In the genomic region with DNA sequence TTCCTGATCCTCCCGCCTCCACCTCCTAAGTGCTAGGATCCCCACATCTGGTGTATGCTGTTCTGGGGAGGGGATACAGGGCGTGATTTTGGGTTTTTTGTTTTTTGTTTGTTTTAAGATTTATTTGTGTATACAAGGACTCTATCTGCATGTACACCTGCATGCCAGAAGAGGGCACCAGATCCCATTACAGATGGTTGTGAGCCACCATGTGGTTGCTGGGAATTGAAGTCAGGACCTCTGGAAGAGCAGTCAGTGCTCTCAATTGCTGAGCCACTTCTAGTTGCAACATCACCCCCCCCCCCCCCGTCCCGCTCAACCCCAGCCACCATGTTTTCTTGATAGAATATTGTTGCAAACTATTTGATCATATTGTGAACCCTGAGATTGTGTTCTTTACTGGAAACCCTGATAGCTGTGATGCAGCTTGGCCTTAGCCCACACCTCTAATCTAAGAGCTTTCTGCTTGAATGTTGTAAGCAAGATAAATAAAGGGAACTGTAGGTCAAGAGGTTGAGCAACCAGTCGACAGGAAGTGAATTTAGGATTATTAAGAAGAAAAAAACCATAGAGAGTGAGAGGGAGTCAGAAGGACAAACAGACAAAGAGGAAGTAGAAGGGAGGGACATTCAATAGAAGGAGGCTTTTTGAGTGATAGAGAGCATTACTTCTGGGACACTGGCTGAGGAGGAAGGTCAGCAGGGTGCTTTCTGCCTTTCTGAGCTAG, we compare ENCODE assay signal across 23 mouse cellular contexts. TPM values are rescaled to one million over a fixed set of nuclear protein-coding genes. Genes with fewer than 3 reads are reported as not detected.
A peak's percentile ranks its signal among the peaks of the same experiment; 100 is the strongest.
DNase-seq lines count a peak whose midpoint lies in the region; ATAC-seq and TF ChIP-seq lines count a peak whose summit lies in the region.
"Had no signal": no experiment of that assay in that cellular context is flagged by ENCODE, and none has a peak within 500 bp of the region (broad histone marks: within the 10 kb centered on the region; RNA-seq: fewer than 3 reads in every experiment).

No protein-coding gene starts in this region.

- H3K4me3 ChIP-seq in hindbrain, postnatal 0 days (ENCODE audit: low read length): no peak overlapping the region
- no peak overlapping the region for H3K4me3 ChIP-seq in hindbrain, embryonic 12.5 days
- H3K4me3 ChIP-seq in lung, embryonic 14.5 days (ENCODE audit: low read depth, low read length): no peak overlapping the region
- no peak overlapping the region for H3K4me3 ChIP-seq in ES-Bruce4 (ENCODE audit: low read depth, low read length)
- H3K4me3 ChIP-seq in embryonic facial prominence, embryonic 10.5 days: no peak overlapping the region
- H3K4me3 ChIP-seq: embryonic facial prominence, embryonic 13.5 days; hindbrain, embryonic 13.5 days; neural tube, embryonic 12.5 days had no signal

- intact Hi-C loops in left cerebral cortex, postnatal 14 days (cut with DNase I): no loop called here

- no peaks in the 10 kb centered on the region for H3K9me3 ChIP-seq in hindbrain, postnatal 0 days (ENCODE audit: low read length)
- H3K9me3 ChIP-seq in hindbrain, embryonic 12.5 days (replicated peaks): no peaks in the 10 kb centered on the region
- no peaks in the 10 kb centered on the region for H3K9me3 ChIP-seq in lung, embryonic 14.5 days (ENCODE audit: low read depth, low read length)
- H3K9me3 ChIP-seq in ES-Bruce4 (replicated peaks; ENCODE audit: control insufficient read depth, insufficient read depth, low read length, poor library complexity, severe bottlenecking): no peaks in the 10 kb centered on the region
- 0 out of 2 replicates have a peak, but pooled peaks cover 4% of the 10 kb centered on the region for H3K9me3 ChIP-seq in embryonic facial prominence, embryonic 10.5 days
- H3K9me3 ChIP-seq: embryonic facial prominence, embryonic 13.5 days; hindbrain, embryonic 13.5 days; neural tube, embryonic 12.5 days had no signal

- no peak for DNase-seq in hindbrain, postnatal 0 days (ENCODE audit: low spot score)
- DNase-seq in lung, embryonic 14.5 days: no peak
- DNase-seq in lung, postnatal 10 days: no peak
- no peak for DNase-seq in left cerebral cortex, postnatal 14 days (ENCODE audit: low spot score in 2 of 2)
- no peak for DNase-seq in embryonic facial prominence, embryonic 10.5 days (ENCODE audit: low spot score)
- DNase-seq: cerebellum, postnatal 14 days; gastrocnemius, postnatal 25 days; kidney, adult 18-20 months; right cerebral cortex, postnatal 25 days; thymus, adult 2 months had no signal

- H3K9ac ChIP-seq in hindbrain, postnatal 0 days (replicated peaks; ENCODE audit: low read length): no peak overlapping the region
- no peak overlapping the region for H3K9ac ChIP-seq in hindbrain, embryonic 12.5 days
- H3K9ac ChIP-seq in lung, embryonic 14.5 days: no peak overlapping the region
- no peak overlapping the region for H3K9ac ChIP-seq in ES-Bruce4 (ENCODE audit: low read depth, poor library complexity, severe bottlenecking)
- H3K9ac ChIP-seq: embryonic facial prominence, embryonic 13.5 days; hindbrain, embryonic 13.5 days; neural tube, embryonic 12.5 days had no signal

- TF ChIP-seq POLR2A in ES-Bruce4 (IDR thresholded peaks at IDR 0.05; ENCODE audit: insufficient read depth, low read length): no peak

- H3K36me3 ChIP-seq in hindbrain, postnatal 0 days (ENCODE audit: insufficient read depth, low read length): no peaks in the 10 kb centered on the region
- H3K36me3 ChIP-seq in hindbrain, embryonic 12.5 days: no peaks in the 10 kb centered on the region
- no peaks in the 10 kb centered on the region for H3K36me3 ChIP-seq in lung, embryonic 14.5 days (ENCODE audit: insufficient read depth)
- H3K36me3 ChIP-seq in ES-Bruce4 (ENCODE audit: control insufficient read depth, insufficient read depth, low read length, poor library complexity, severe bottlenecking): no peaks in the 10 kb centered on the region
- no peaks in the 10 kb centered on the region for H3K36me3 ChIP-seq in embryonic facial prominence, embryonic 10.5 days (replicated peaks)
- H3K36me3 ChIP-seq: embryonic facial prominence, embryonic 13.5 days; hindbrain, embryonic 13.5 days; neural tube, embryonic 12.5 days had no signal

- H3K27me3 ChIP-seq in hindbrain, postnatal 0 days (ENCODE audit: insufficient read depth, low read length): no peaks in the 10 kb centered on the region; the same call in 1 of the 2 replicates
- peaks cover 2% of the 10 kb centered on the region; the same call in 1 of the 2 replicates for H3K27me3 ChIP-seq in hindbrain, embryonic 12.5 days
- H3K27me3 ChIP-seq in lung, embryonic 14.5 days (ENCODE audit: insufficient read depth, low read length): no peaks in the 10 kb centered on the region
- no peaks in the 10 kb centered on the region for H3K27me3 ChIP-seq in ES-Bruce4 (ENCODE audit: control insufficient read depth, insufficient read depth, low read length, poor library complexity, severe bottlenecking)
- peaks cover 20% of the 10 kb centered on the region for H3K27me3 ChIP-seq in embryonic facial prominence, embryonic 10.5 days (replicated peaks; ENCODE audit: low read depth, poor library complexity, severe bottlenecking)
- H3K27me3 ChIP-seq: neural tube, embryonic 12.5 days; Patski had no signal

- 81% methylated on average over 5 of the region's 5 CpGs for WGBS in hindbrain, postnatal 0 days
- 85% methylated on average over 5 of the region's 5 CpGs for WGBS in hindbrain, embryonic 12.5 days
- 70% methylated on average over 5 of the region's 5 CpGs for WGBS in lung, embryonic 14.5 days
- 79% methylated on average over 5 of the region's 5 CpGs for WGBS in embryonic facial prominence, embryonic 10.5 days

- no peak overlapping the region for H3K27ac ChIP-seq in hindbrain, postnatal 0 days
- H3K27ac ChIP-seq in hindbrain, embryonic 12.5 days: no peak overlapping the region
- no peak overlapping the region for H3K27ac ChIP-seq in lung, embryonic 14.5 days (ENCODE audit: low read depth)
- H3K27ac ChIP-seq in ES-Bruce4 (ENCODE audit: insufficient read depth, low read length): no peak overlapping the region
- no peak overlapping the region for H3K27ac ChIP-seq in embryonic facial prominence, embryonic 10.5 days (replicated peaks)
- H3K27ac ChIP-seq: hindbrain, embryonic 13.5 days; neural tube, embryonic 12.5 days had no signal

- ATAC-seq in hindbrain, postnatal 0 days: no peak
- no peak for ATAC-seq in hindbrain, embryonic 12.5 days (ENCODE audit: low FRiP score)
- no peak for ATAC-seq in lung, embryonic 14.5 days (ENCODE audit: insufficient read depth)
- ATAC-seq in megakaryocyte progenitor cell, adult 5-6 weeks (replicated peaks; ENCODE audit: poor library complexity): peak; percentile 40
- ATAC-seq: midbrain, embryonic 16.5 days; Patski had no signal

- H3K4me1 ChIP-seq in hindbrain, postnatal 0 days (ENCODE audit: insufficient read depth, low read length): no peaks in the 10 kb centered on the region
- H3K4me1 ChIP-seq in hindbrain, embryonic 12.5 days: peaks cover 23% of the 10 kb centered on the region
- H3K4me1 ChIP-seq in lung, embryonic 14.5 days (ENCODE audit: insufficient read depth): peaks cover 20% of the 10 kb centered on the region; the same call in 1 of the 2 replicates
- H3K4me1 ChIP-seq in ES-Bruce4 (ENCODE audit: control insufficient read depth, insufficient read depth, low read length): peaks cover 4% of the 10 kb centered on the region
- peaks cover 32% of the 10 kb centered on the region for H3K4me1 ChIP-seq in embryonic facial prominence, embryonic 10.5 days

- H3K4me2 ChIP-seq in hindbrain, postnatal 0 days (ENCODE audit: low read depth, low read length): no peak overlapping the region
- H3K4me2 ChIP-seq in hindbrain, embryonic 12.5 days (replicated peaks): no peak overlapping the region
- no peak overlapping the region for H3K4me2 ChIP-seq in lung, embryonic 14.5 days
- H3K4me2 ChIP-seq: embryonic facial prominence, embryonic 13.5 days; hindbrain, embryonic 13.5 days; neural tube, embryonic 12.5 days had no signal

- no peak for TF ChIP-seq EP300 in ES-Bruce4 (IDR thresholded peaks at IDR 0.05; ENCODE audit: insufficient read depth, low read depth, low read length)

- TF ChIP-seq CTCF in hindbrain, postnatal 0 days (IDR thresholded peaks at IDR 0.05; ENCODE audit: low read depth): peak; percentile 30; the same call in 1 of the 2 replicates
- peak; percentile 40; the same call in 1 of the 2 replicates for TF ChIP-seq CTCF in lung, embryonic 14.5 days (IDR thresholded peaks at IDR 0.05; ENCODE audit: low read depth)
- TF ChIP-seq CTCF in ES-Bruce4 (IDR thresholded peaks at IDR 0.05; ENCODE audit: low read depth, low read length): peak; percentile 22

RNA-seq across cellular contexts. Expression of a gene that starts 5.2 kb away (rescaled TPM):
- total RNA-seq in hindbrain, postnatal 0 days (2014; rRNA removed): not detected in 2 replicates
- polyA plus RNA-seq in hindbrain, postnatal 0 days (2015; fragmentation: Nextera tagmentation; extraction: Ambion mirVana): not detected in 2 replicates
- not detected in 2 replicates for polyA plus RNA-seq in hindbrain, embryonic 12.5 days (2016; fragmentation: Nextera tagmentation; extraction: Ambion mirVana)
- not detected in 2 replicates for polyA plus RNA-seq in lung, embryonic 14.5 days (2014; fragmentation: Nextera tagmentation; extraction: Ambion mirVana)
- not detected in 2 replicates for polyA plus RNA-seq in ES-Bruce4 (2011; ENCODE audit: insufficient read depth, insufficient read length, low read depth, missing spikeins)
- total RNA-seq in megakaryocyte progenitor cell, adult 5-6 weeks (2015): not detected in 2 replicates
- not detected in 2 replicates for total RNA-seq in megakaryocyte progenitor cell, adult 5-6 weeks (2017)
- not detected for total RNA-seq in left cerebral cortex, postnatal 14 days (2021)
- polyA plus RNA-seq in embryonic facial prominence, embryonic 10.5 days (2016; fragmentation: Nextera tagmentation; extraction: Ambion mirVana): not detected in 2 replicates
- total RNA-seq: adrenal gland, adult 18-20 months; gastrocnemius, postnatal 25 days; left cerebral cortex, adult 8-10 months had no signal
- polyA plus RNA-seq: embryonic facial prominence, embryonic 13.5 days; heart, embryonic 14.5 days; hindbrain, embryonic 13.5 days; large intestine, adult 2 months; limb, embryonic 14.5 days; midbrain, embryonic 16.5 days; neural tube, embryonic 12.5 days; Patski; thymus, adult 2 months had no signal

RNA-seq across cellular contexts. Expression of a gene that starts 45.8 kb away (rescaled TPM):
- not detected in 2 replicates for total RNA-seq in hindbrain, postnatal 0 days (2014; rRNA removed)
- polyA plus RNA-seq in hindbrain, postnatal 0 days (2015; fragmentation: Nextera tagmentation; extraction: Ambion mirVana): 0.16 TPM in 1 of 2 replicates, not detected in the other
- 0.26 TPM in 1 of 2 replicates, not detected in the other for polyA plus RNA-seq in hindbrain, embryonic 12.5 days (2016; fragmentation: Nextera tagmentation; extraction: Ambion mirVana)
- polyA plus RNA-seq in lung, embryonic 14.5 days (2014; fragmentation: Nextera tagmentation; extraction: Ambion mirVana): not detected in 2 replicates
- polyA plus RNA-seq in ES-Bruce4 (2011; ENCODE audit: insufficient read depth, insufficient read length, low read depth, missing spikeins): not detected in 2 replicates
- not detected in 2 replicates for total RNA-seq in megakaryocyte progenitor cell, adult 5-6 weeks (2015)
- not detected in 2 replicates for total RNA-seq in megakaryocyte progenitor cell, adult 5-6 weeks (2017)
- total RNA-seq in left cerebral cortex, postnatal 14 days (2021): not detected
- polyA plus RNA-seq in embryonic facial prominence, embryonic 10.5 days (2016; fragmentation: Nextera tagmentation; extraction: Ambion mirVana): not detected in 2 replicates
- total RNA-seq: adrenal gland, adult 18-20 months; gastrocnemius, postnatal 25 days; left cerebral cortex, adult 8-10 months had no signal
- polyA plus RNA-seq: embryonic facial prominence, embryonic 13.5 days; heart, embryonic 14.5 days; large intestine, adult 2 months; midbrain, embryonic 16.5 days; neural tube, embryonic 12.5 days; Patski had no signal
